In the genomic region with DNA sequence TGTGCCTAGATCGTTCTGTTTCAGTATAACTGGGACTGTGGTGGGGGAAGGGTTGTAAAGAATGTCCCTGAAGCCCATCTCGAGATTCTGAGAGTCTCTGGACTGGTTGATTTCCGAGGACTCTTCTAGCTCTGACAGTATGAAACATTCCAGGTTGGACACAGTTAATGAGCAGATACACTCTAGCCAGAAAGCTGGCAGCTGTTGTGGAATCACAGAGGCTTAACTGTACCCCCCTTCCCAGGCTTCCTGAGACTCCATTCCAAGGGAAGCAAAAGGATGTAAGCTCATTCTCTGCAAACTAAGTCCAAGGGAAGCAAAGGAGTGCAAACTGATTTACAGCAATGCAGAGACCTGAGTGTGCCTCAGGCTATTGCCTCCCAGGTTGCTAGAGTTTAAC, we compare ENCODE assay signal across 18 mouse cellular contexts. TPM values are rescaled to one million over a fixed set of nuclear protein-coding genes. Genes with fewer than 3 reads are reported as not detected.
A peak's percentile ranks its signal among the peaks of the same experiment; 100 is the strongest.
DNase-seq lines count a peak whose midpoint lies in the region; ATAC-seq and TF ChIP-seq lines count a peak whose summit lies in the region.
"Had no signal": no experiment of that assay in that cellular context is flagged by ENCODE, and none has a peak within 500 bp of the region (broad histone marks: within the 10 kb centered on the region; RNA-seq: fewer than 3 reads in every experiment).

No protein-coding gene starts in this region.

- 0 out of 2 replicates have a peak overlapping the region, but pooled peaks have one; percentile 21 for H3K27ac ChIP-seq in forebrain, embryonic 14.5 days (ENCODE audit: low read depth, low read length)
- H3K27ac ChIP-seq in forebrain, embryonic 16.5 days (ENCODE audit: low read length) = no peak overlapping the region
- H3K27ac ChIP-seq in hindbrain, embryonic 13.5 days = 0 out of 2 replicates have a peak overlapping the region, but pooled peaks have one; percentile 1
- no peak overlapping the region for H3K27ac ChIP-seq in hindbrain, embryonic 14.5 days
- H3K27ac ChIP-seq: forebrain, embryonic 13.5 days; midbrain, embryonic 12.5 days had no signal

- no peak overlapping the region for H3K4me3 ChIP-seq in forebrain, embryonic 14.5 days (ENCODE audit: low read depth, low read length)
- no peak overlapping the region for H3K4me3 ChIP-seq in forebrain, embryonic 16.5 days (replicated peaks; ENCODE audit: low read length)
- no peak overlapping the region for H3K4me3 ChIP-seq in hindbrain, embryonic 13.5 days
- H3K4me3 ChIP-seq in hindbrain, embryonic 14.5 days (replicated peaks; ENCODE audit: low read length) = no peak overlapping the region
- H3K4me3 ChIP-seq: forebrain, embryonic 13.5 days; midbrain, embryonic 12.5 days had no signal

- WGBS in forebrain, embryonic 14.5 days = 34% methylated on average over 3 of the region's 3 CpGs
- 50% methylated on average over 3 of the region's 3 CpGs for WGBS in forebrain, embryonic 16.5 days
- WGBS in hindbrain, embryonic 13.5 days = 43% methylated on average over 3 of the region's 3 CpGs
- WGBS in hindbrain, embryonic 14.5 days = 32% methylated on average over 3 of the region's 3 CpGs

- TF ChIP-seq POLR2A in brain, embryonic 14.5 days (IDR thresholded peaks at IDR 0.05; ENCODE audit: borderline replicate concordance, extremely low read depth, insufficient read depth, insufficient read length, poor library complexity, severe bottlenecking) = no peak

- peaks cover 9% of the 10 kb centered on the region for H3K4me1 ChIP-seq in forebrain, embryonic 14.5 days (ENCODE audit: control insufficient read depth, insufficient read depth, low read length)
- peaks cover 34% of the 10 kb centered on the region for H3K4me1 ChIP-seq in forebrain, embryonic 16.5 days (replicated peaks; ENCODE audit: control insufficient read depth, insufficient read depth, low read length)
- H3K4me1 ChIP-seq in hindbrain, embryonic 13.5 days (replicated peaks) = peaks cover 22% of the 10 kb centered on the region
- peaks cover 9% of the 10 kb centered on the region; the same call in 1 of the 2 replicates for H3K4me1 ChIP-seq in hindbrain, embryonic 14.5 days (replicated peaks; ENCODE audit: control insufficient read depth, insufficient read depth, low read length)
- H3K4me1 ChIP-seq: midbrain, embryonic 12.5 days had no signal

- H3K9ac ChIP-seq in forebrain, embryonic 14.5 days (ENCODE audit: low read length) = no peak overlapping the region
- H3K9ac ChIP-seq in forebrain, embryonic 16.5 days (replicated peaks; ENCODE audit: low read depth, low read length) = no peak overlapping the region
- H3K9ac ChIP-seq in hindbrain, embryonic 13.5 days = no peak overlapping the region
- H3K9ac ChIP-seq in hindbrain, embryonic 14.5 days = no peak overlapping the region
- H3K9ac ChIP-seq: forebrain, embryonic 13.5 days; midbrain, embryonic 12.5 days had no signal

- no peaks in the 10 kb centered on the region for H3K9me3 ChIP-seq in forebrain, embryonic 14.5 days (replicated peaks; ENCODE audit: control insufficient read depth, low read length)
- no peaks in the 10 kb centered on the region for H3K9me3 ChIP-seq in forebrain, embryonic 16.5 days (ENCODE audit: control insufficient read depth, low read length)
- no peaks in the 10 kb centered on the region for H3K9me3 ChIP-seq in hindbrain, embryonic 13.5 days
- no peaks in the 10 kb centered on the region for H3K9me3 ChIP-seq in hindbrain, embryonic 14.5 days (ENCODE audit: control insufficient read depth, low read length)
- H3K9me3 ChIP-seq: forebrain, embryonic 13.5 days; midbrain, embryonic 12.5 days had no signal

- no peaks in the 10 kb centered on the region for H3K36me3 ChIP-seq in forebrain, embryonic 14.5 days (ENCODE audit: control insufficient read depth, insufficient read depth, low read length)
- H3K36me3 ChIP-seq in forebrain, embryonic 16.5 days (ENCODE audit: control insufficient read depth, insufficient read depth) = no peaks in the 10 kb centered on the region
- no peaks in the 10 kb centered on the region; the same call in 1 of the 2 replicates for H3K36me3 ChIP-seq in hindbrain, embryonic 13.5 days
- no peaks in the 10 kb centered on the region; the same call in 1 of the 2 replicates for H3K36me3 ChIP-seq in hindbrain, embryonic 14.5 days (replicated peaks; ENCODE audit: control insufficient read depth, insufficient read depth)
- H3K36me3 ChIP-seq: midbrain, embryonic 12.5 days had no signal

- TF ChIP-seq CTCF in brain, embryonic 14.5 days (IDR thresholded peaks at IDR 0.05; ENCODE audit: borderline replicate concordance, extremely low read depth, insufficient read depth, insufficient read length) = no peak

- intact Hi-C loops in left cerebral cortex, postnatal 4 days (cut with DNase I) = no loop called here

- no peak for DNase-seq in forebrain, embryonic 14.5 days (ENCODE audit: low spot score)
- no peak for DNase-seq in hindbrain, embryonic 14.5 days (ENCODE audit: low spot score)
- peak; percentile 7 for DNase-seq in left cerebral cortex, postnatal 4 days
- no peak for DNase-seq in left cerebral cortex, adult 8-10 months (ENCODE audit: low spot score in 2 of 2)
- DNase-seq in brain, embryonic 14.5 days (ENCODE audit: low read depth) = peak; percentile 51
- no peak for DNase-seq in adrenal gland, postnatal 36 days
- DNase-seq: lung, adult 18-20 months; lung, postnatal 4 days; right cerebral cortex, postnatal 4 days; thymus, postnatal 14 days had no signal

- H3K27me3 ChIP-seq in forebrain, embryonic 14.5 days (replicated peaks; ENCODE audit: control insufficient read depth, insufficient read depth, low read length) = no peaks in the 10 kb centered on the region
- no peaks in the 10 kb centered on the region for H3K27me3 ChIP-seq in forebrain, embryonic 16.5 days (replicated peaks; ENCODE audit: control insufficient read depth, insufficient read depth, low read length)
- H3K27me3 ChIP-seq in hindbrain, embryonic 13.5 days = peaks cover 5% of the 10 kb centered on the region; the same call in 1 of the 2 replicates
- H3K27me3 ChIP-seq in hindbrain, embryonic 14.5 days (ENCODE audit: control insufficient read depth, insufficient read depth, low read length) = no peaks in the 10 kb centered on the region; the same call in 1 of the 2 replicates

- no peak for ATAC-seq in forebrain, embryonic 14.5 days
- ATAC-seq in forebrain, embryonic 16.5 days = no peak
- no peak for ATAC-seq in hindbrain, embryonic 13.5 days (ENCODE audit: low FRiP score)
- ATAC-seq in hindbrain, embryonic 14.5 days (ENCODE audit: low FRiP score) = no peak
- ATAC-seq: forebrain, embryonic 13.5 days had no signal

- no peak overlapping the region for H3K4me2 ChIP-seq in forebrain, embryonic 14.5 days (ENCODE audit: low read length)
- no peak overlapping the region for H3K4me2 ChIP-seq in forebrain, embryonic 16.5 days (ENCODE audit: low read length)
- no peak overlapping the region for H3K4me2 ChIP-seq in hindbrain, embryonic 13.5 days
- no peak overlapping the region for H3K4me2 ChIP-seq in hindbrain, embryonic 14.5 days (replicated peaks)
- H3K4me2 ChIP-seq: forebrain, embryonic 13.5 days; midbrain, embryonic 12.5 days had no signal

RNA-seq across cellular contexts. Expression of a gene that starts 48.2 kb away (rescaled TPM):
- polyA plus RNA-seq in forebrain, embryonic 14.5 days (2014; fragmentation: Nextera tagmentation; extraction: Ambion mirVana) = 233 and 299 TPM in 2 replicates
- polyA plus RNA-seq in forebrain, embryonic 16.5 days (2015; fragmentation: Nextera tagmentation; extraction: Ambion mirVana) = 389 and 442 TPM in 2 replicates
- polyA plus RNA-seq in hindbrain, embryonic 13.5 days (2015; fragmentation: Nextera tagmentation; extraction: Ambion mirVana) = 301 and 308 TPM in 2 replicates
- polyA plus RNA-seq in hindbrain, embryonic 14.5 days (2014; fragmentation: Nextera tagmentation; extraction: Ambion mirVana) = 346 and 357 TPM in 2 replicates
- 100 to 1,000 TPM; 675 to 739 TPM for total RNA-seq in left cerebral cortex, postnatal 4 days (2021)
- total RNA-seq in left cerebral cortex, adult 8-10 months (2022) = 10 to 100 TPM; 20.8 to 26.9 (median 24.4) TPM
- polyA plus RNA-seq in brain, embryonic 14.5 days (2012; rRNA removed) = 239 and 313 TPM in 2 replicates
- total RNA-seq in adrenal gland, postnatal 36 days (2021) = under 1 TPM; 0.20 to 0.33 TPM
- total RNA-seq: gastrocnemius, adult 18-20 months; hematopoietic stem cell, adult 5-6 weeks; neutrophil, adult 5-6 weeks had no signal
- polyA plus RNA-seq: gonadal fat pad, adult 2 months had no signal

RNA-seq across cellular contexts. Expression of a gene that starts 57.7 kb away (rescaled TPM):
- 2.1 and 2.2 TPM in 2 replicates for polyA plus RNA-seq in forebrain, embryonic 14.5 days (2014; fragmentation: Nextera tagmentation; extraction: Ambion mirVana)
- polyA plus RNA-seq in forebrain, embryonic 16.5 days (2015; fragmentation: Nextera tagmentation; extraction: Ambion mirVana) = 1.2 and 3.0 TPM in 2 replicates
- 3.5 and 4.5 TPM in 2 replicates for polyA plus RNA-seq in hindbrain, embryonic 13.5 days (2015; fragmentation: Nextera tagmentation; extraction: Ambion mirVana)
- polyA plus RNA-seq in hindbrain, embryonic 14.5 days (2014; fragmentation: Nextera tagmentation; extraction: Ambion mirVana) = 1.0 and 1.6 TPM in 2 replicates
- total RNA-seq in left cerebral cortex, postnatal 4 days (2021) = 1 to 10 TPM; 1.0 to 1.7 TPM
- 1 to 10 TPM; 1.2 to 2.1 (median 1.5) TPM for total RNA-seq in left cerebral cortex, adult 8-10 months (2022)
- 7.5 and 9.5 TPM in 2 replicates for polyA plus RNA-seq in brain, embryonic 14.5 days (2012; rRNA removed)
- under 1 TPM; 0.40 to 0.50 TPM for total RNA-seq in adrenal gland, postnatal 36 days (2021)
- total RNA-seq: hematopoietic stem cell, adult 5-6 weeks; neutrophil, adult 5-6 weeks had no signal

Comparison
In these comparisons a context has a peak if more than half of its experiments do, and no peak if none do; other contexts are left out.
1. DNase-seq: peak in left cerebral cortex, postnatal 4 days (single experiment) and brain, embryonic 14.5 days (single experiment); none in forebrain, embryonic 14.5 days (single experiment), hindbrain, embryonic 14.5 days (single experiment), left cerebral cortex, adult 8-10 months (0 of 2) and adrenal gland, postnatal 36 days (0 of 2).
2. H3K27ac ChIP-seq: peak in forebrain, embryonic 14.5 days (single experiment) and hindbrain, embryonic 13.5 days (single experiment); none in forebrain, embryonic 16.5 days (single experiment) and hindbrain, embryonic 14.5 days (single experiment).